Mouse (Mus musculus) layer of hippocampus, adult 11-12 months (tissue): ENCODE results near the gene Ift172.

Experiments used
- DNase-seq: peaks from one replicate; pipeline ENCODE4 v3.0.0; 2022; ENCODE audit warnings: low spot score

Ift172 gene

DNA sequence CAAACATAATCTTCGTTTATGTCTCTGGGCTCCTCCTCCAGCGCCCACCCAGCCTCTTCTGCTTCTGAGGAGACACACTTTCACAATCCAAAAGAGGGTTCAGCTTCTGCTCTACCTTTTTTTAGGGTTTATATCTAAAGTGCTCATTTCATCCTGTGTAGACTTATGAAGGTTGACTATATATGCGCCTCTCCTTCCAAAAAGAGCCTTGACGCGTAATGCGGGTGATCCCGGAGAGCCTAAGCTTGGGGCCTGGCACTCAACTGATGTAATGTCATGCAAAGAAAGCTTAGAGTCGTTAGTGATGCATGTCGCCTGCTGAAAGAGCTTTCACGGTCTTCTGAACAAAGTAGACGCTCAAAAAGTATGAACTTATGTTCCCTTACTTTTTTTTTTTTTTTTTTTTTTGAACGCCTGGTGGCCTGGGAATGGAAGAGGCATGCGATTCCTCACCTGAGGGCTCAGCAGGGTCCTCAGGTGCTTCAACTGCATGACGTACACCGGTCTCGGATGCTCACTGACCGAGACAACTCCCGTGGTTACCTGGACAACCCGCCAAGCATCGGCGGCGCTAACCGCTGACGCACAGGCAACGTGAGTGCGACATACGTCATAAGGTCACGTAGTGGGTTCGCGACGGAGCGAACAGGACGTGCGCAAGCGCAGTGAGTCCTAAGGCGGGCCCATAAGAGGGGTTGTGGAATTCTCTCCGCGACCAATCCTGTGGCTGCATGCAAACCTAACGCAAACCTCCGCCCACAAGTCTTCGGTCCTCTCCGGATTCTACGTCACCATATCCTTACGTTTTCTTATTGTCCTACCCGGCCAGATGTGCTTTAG lies at the start of gene Ift172:
Gene Ift172 (minus strand): TSS at position 596 of the 840 bp plus-strand sequence.
- DNase-seq: peak; percentile 97

DNA sequence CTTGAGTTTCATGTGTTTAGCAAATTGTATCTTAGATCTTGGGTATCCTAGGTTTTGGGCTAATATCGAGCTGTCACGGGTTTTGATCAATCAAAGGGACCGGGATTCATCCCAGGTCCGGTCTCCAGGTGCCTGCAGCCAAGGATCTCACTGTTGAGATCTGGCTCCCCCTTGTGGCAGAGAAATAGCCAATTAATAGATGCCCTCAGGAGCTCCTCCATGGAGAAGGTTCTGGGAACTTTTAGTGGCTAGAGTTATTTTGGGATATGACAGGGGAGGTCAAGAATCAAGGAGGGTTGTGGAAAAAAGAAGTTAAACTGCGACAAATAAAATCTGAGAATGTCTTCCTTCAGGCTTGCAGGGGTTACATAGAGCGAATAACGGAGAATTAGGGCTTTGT lies 37.3 kb upstream of the Ift172 start:
- peak; percentile 73 for DNase-seq

DNA sequence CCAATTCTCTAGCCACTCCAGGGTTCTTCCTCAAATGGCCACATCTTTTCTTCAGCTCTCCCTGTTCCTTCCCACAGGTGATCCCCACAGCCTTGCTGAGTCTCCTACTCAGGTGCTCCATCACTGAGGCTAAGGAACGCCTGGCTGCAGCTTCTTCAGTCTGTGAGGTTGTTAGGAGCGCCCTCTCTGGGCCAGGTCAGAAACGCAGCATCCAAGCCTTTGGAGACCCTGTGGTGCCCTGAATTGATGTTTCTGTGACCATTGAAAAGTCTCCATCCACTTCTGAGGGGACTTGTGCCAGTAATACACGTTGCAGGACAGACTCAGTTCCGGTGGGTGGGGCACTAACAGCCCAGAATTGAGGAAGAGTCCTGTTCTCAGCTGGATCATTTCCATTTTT lies 35.9 kb upstream of the Ift172 start:
- DNase-seq: peak; percentile 6

DNA sequence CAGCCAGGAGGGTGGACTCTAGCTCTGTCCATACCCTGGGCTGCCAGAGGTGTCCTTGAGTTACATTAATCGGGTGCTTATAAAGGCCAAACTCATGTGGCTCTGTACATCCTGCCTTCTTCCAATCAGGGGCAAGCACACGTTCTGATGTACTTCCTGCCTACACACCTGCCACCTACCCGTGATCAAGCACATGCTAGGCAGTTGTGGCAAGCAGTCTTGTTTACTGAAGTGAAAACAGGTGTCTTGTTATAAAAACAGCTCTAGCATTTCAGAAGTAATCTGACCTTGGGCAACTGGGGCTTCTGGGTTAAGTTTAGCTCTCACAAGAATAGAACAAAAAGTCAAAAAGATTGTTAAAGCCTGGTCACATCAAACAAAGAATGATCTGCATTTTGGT lies 33.2 kb upstream of the Ift172 start:
- no peak for DNase-seq

DNA sequence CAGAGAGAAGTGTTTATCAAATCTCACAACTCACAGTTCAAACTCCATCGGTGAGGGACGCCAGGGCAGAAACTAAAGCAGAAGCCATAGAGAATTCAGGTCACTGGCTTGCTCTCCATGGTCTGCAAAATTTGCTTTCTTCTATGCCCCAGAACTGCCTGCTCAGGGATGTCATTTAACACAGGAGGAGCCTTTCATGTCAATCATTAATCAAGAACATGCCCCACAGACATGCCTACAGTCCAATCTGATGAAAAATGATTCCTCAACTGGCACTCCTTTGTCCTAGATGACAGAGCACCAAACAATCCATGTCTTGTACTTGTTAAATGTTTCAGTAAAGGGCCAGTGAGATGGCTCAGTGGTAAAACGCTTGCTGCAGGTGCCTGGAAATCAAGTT lies 31.9 kb upstream of the Ift172 start:
- no peak for DNase-seq

DNA sequence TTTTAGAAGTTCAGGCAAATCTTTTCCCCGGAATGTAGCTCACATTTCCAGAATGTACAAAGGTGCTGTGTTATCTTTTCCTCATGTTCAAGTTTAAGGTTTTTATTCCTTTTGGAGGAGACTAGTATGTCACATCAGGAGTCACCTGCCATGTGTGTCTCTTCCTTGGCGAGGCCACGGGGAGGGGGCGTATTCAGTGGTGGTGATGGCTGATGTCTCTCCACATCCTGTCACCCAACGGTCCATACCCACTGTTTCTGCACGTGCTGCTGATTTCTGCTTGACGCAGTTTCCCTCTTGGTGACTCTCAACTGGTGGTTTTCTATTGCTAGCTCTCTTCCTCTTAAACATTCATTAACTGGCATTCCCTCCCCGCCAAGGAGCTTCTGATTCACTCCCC lies 21.9 kb upstream of the Ift172 start:
- DNase-seq: no peak

DNA sequence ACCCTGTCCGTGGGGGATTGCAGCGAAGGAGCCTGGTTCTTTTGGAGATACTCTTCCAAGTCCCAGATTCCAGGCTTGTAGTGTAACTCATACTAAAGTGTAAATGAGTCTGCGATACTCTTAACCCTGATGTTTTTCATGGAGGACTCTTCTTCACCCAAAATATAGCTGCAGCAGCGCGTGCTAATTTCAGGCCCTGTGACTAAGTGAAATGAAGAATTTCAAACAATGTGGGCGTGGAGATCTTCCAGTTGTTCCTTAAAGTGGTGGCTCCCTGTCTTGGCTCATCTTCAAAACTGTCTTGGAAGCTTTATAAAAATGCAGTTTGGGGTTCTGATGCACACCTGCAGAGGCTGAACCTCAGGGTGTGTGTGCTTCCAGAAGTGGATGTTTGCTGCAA lies 12.2 kb upstream of the Ift172 start:
- no peak for DNase-seq

DNA sequence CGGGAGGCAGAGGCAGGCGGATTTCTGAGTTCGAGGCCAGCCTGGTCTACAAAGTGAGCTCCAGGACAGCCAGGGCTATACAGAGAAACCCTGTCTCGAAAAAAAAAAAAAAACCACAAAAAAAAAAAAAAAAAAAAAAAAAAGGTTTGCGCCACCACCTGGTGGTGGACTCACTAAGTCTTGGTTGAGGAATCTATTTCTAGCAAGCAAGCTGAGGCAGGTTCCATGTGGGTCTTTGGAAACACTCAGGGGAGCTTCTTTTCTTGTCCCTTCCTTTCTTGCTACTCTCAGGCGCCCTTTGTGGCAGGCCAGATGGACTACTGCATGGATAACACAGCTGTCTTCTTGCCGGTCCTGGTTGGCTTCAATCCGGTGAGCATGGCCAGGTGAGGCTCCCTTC lies 10.9 kb upstream of the Ift172 start:
- DNase-seq: no peak

DNA sequence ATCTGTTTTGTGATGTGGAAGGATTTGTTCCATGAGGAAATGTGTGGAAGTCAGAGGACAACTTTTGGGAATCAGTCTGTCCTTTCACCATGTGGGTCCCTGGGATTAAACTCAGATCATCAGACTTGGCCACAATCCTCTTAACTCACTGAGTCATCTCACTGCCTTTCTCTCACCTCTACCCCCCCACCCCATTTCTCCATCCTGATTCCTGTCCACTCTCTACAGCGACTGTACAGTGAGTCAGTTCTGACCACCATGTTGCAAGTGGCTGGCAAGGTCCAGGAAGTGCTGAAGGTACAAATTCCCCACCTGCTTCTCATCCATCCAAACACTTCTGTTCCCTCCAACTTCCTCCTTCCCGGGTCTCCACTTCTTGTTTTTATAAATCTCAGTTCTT lies 7.6 kb upstream of the Ift172 start:
- no peak for DNase-seq

DNA sequence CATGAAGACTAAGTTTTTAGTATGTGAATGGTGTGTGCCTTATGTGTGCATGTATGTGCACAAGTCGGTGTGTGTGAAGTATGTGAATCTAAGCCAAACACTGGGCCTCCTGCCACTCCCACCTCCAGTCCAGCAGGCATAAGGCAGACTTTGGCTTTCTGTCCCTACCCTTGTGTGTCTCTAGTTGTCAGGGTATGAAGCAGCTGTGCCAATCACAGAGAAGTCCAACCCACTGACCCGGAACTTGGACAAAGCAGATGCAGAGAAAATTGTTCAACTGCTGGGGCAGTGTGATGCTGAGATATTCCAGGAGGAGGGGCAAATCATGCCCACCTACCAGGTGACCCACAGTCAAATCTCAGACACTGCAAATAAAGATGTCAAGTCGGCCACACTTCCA lies 7.1 kb upstream of the Ift172 start:
- DNase-seq: no peak

DNA sequence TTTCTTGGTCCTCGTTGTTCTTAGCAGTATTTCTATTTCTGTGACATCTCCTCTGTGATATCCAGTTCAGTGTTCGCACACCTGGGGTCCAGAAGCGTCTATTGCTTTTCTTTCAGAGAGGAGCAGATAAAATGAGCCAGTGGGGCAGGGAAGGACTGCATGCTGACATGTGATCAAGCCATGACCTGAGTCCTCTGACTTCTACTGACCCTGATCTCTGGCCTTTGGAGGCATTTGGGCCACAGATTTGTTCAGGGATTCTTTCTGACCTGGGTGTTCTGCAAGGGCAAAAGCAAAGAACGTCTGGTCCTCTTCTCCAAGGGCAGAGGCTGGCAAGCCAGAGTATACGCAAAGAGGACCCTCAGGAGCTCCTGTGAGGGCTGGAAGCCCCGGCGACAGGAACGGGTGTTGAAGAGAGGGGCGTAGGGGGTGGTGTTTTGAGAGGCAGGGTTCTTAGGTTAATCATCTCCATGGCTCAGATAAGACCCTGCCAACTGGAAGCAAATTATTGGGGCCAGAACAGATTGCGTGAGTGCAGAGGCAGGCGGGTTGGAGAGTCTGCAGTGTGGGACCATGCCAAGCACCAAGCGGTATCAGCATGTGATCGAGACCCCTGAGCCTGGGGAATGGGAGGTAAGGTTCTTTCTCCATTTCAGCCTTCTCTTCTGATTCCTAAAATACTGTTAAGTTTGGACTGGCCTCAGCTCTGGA lies 6.3 kb upstream of the Ift172 start, which contains the start of gene Gckr:
Gene Gckr (plus strand): TSS at position 397 of the 711 bp plus-strand sequence.
- DNase-seq: no peak

DNA sequence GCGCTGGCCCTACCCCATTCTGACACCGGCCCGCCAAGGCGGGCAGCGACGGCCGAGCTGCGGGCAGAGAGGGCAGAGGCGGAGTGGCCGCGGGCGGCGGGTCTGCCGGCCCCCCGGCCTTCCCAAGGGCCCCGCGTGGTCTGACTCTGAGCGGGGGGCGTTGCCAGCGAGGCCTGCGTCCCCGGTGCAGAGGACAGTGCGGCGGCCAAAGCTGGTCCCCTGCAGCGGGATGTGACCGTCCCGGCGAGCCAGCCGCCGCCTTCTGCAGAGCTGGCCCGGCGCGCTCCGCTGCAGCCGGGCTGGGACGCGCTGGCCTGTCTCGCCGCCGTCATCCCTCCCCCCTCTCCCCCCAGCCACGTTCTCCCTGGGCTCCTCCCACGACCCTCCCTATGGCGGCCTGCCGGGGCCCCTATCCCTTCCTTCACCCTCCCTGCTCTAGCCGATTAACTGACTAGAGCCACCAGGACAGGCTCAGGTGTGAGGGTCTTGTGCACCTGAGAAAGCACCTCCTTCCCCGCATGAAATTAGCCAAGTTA lies 4.8 kb upstream of the Ift172 start, which contains the start of gene Fndc4:
Gene Fndc4 (minus strand): TSS at position 475 of the 536 bp plus-strand sequence.
- peak; percentile 43 for DNase-seq

DNA sequence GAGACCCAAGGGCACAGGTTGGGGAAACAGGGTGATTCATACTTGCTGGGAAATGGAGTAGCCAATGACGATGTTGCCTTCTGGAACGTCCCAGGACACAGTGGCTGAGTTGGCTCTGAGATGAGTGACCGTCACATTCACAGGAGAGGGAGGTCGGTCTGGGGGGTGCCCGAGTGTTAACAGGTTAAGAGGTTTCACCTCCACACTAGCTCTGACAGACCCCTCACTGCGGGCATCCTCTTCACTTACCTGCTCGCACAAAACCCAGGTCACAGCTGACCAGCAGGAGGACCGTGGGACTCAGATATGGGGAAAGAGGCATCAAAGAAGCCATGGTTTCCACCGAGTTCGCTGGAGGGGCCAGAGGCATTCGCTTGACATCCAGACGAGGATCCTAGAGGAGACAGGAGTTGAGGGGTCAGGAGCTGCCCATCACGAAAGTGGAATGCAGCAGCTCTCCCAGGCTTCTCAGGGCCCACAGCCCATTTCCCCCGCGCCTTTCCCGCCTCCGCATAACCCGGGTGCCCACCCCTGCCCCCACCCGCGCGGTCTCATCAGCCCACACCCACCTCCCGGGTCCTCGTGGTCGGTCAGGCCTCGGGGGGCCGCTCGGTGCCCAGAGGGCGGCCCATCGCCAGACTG lies 4.2 kb upstream of the Ift172 start:
- no peak for DNase-seq

DNA sequence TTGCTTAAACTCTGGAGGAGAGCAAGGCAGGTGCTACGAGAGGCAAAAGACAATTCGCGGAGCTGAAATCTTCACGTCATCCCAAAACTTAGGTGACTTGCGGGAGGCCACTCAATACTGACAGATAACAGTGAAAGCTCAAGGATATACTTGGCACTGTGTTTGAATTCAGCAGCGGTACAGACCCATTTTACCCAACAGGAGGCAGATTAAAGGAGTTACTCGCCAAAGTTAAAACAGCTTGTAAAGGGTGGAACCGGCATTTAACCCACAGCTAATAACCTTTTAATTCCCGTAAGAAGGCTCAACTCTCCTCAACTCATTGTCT lies 409 bp upstream of the Ift172 start:
- no peak for DNase-seq

DNA sequence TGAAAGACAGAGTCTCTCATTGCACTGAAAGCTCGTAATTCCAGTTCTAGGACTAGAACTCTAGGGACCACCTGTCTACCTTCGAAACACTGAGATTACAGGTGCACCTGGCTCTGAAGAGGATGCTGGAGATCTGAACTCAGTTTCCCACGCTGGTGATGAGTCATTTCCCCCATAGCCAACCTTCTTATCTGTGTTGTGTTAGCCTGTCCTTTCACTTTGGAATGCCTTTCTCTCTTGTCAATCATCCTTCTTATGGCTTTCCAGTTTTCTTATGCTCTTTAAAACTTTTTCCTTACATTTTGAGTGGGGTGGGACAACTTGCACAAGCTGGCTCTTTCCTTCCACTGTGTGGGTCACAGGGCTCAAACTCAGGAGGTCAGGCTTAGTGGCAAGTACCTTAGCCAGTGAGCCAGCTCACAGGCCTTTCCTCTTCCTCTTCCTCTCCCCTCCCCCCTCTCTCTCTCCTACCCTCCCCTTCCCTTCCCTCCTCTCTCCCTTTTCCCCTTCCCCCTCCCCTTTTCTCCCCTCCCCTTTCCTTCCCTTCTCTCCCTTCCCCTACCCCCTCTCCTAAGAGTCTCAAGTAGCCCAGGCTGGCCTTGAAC lies 1.2 kb downstream of the Ift172 start:
- no peak for DNase-seq

DNA sequence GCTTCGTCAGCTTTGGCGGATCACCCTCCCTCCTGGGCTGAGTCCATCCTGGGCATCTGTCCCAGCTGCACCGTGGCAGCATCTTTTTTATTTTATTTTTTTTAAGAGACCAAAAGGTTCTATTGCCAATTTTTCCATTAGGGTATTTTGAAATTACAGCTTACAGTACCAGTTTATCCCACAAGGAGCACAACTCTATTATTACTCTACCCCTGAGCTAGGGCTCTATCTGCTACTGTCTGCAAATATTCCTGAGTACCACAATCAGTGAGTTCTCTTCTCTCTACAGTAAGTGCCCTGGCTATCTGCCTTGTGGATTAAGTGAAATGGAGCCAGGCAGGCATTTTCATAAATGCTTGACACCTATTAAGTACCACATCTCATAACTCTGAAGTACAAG lies 2.3 kb downstream of the Ift172 start:
- DNase-seq: no peak

DNA sequence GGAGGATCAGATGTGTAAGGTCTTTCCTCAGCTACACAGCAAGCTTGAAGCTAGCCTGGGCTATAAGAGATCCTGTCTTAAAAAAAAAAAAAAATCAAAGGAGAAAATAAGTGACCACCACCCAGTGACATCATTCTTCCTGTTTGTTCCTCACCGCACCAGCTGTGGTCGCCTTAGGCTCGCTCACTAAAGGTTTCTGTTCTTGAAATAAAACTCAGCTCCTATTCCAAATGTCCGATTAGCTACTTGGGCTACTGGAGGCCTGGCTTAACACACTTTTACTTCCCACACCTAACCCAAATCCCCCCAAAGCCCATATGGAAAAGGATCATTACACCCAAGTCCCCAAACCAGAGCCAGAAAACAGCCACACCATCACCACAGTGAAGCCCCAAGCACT lies 2.7 kb downstream of the Ift172 start:
- no peak for DNase-seq

DNA sequence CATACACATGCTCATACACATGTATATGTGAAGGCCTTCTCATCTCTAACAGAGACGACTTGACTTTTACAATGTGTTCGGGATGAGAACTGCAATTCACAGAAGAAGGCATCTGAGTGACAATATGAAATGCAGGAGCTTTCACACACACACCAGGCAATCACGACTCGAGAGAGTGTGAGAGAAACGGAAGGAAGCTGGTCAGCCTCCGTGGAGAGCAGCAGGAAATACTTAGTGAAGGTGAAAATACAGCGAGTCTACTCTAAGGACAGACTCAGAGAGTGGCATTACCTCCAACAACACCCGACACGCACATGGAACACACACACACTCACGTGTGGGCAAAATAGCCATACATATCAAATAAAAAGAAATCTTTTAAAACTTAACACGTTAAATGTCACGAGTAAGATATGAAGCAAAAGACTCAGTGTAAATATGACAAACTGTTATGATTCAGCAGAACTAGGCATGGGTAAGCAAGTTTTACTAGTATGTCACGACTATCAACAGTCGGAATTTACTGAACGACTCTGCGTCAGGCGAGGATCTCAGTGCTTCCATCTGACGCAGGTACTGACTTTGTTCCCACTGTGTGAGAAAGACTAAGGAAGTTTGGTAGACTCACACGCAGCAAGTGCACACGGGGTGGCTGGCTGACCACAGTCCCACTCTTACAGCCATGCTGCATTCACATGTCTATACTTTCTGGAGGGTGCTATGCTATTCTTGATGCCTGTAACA lies 11.5 kb downstream of the Ift172 start:
- no peak for DNase-seq

DNA sequence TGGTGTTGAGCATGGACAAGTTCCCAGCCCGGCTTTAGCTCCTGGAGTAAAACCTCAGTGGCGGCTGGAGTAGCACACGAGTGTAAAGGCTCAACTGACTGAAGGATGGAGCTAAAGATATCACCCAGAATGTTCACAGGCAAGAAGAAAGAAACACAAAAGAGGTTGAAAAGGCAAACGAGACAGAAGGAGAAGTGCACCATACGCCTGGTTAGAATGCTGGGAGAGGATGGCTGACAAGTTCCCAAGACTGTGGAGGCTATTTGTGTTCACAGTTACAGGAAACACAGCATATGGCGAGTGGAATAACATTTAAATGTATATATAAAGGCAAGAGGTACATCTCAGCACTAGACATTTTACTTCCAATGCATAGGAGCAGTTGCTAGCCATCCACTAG lies 17.9 kb downstream of the Ift172 start:
- no peak for DNase-seq

DNA sequence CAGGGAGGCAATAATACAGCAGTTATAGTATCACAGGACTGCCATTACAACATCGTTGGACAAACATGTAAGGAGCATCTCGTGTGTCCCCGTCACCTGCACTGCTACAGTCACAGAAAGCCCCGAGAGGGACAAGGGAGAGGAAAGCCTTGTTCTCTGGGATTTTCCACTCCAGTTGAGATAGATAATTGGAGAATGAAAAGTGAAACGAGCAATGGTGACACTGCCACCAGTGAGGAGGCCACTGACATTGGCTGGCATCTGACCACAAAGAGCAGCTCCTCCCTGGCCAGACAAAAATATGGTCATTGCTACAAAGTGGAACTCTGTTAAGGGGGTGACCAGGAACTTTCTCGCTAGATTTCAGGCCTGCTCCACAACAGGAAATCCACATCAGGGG lies 23.2 kb downstream of the Ift172 start:
- no peak for DNase-seq

DNA sequence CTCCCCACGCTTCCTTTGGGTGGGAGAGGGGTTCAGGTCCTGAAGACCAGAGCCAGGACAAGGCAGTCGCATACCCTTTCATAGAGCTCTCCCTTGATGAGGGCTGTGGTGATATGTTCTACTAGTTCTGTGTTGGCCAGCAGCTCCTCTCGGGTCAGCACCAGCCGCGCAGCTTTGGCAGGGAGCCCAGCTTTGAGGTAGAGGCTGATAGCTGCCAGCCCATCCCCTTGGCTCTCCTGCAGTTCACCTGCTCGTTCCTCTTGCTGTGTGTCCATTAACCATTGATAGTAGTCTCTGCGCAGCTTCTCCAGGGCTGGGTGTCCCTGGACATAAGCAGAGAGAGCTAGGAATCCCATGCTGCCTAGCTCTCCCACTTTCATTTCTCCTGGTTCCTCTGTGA lies 24.8 kb downstream of the Ift172 start:
- no peak for DNase-seq

DNA sequence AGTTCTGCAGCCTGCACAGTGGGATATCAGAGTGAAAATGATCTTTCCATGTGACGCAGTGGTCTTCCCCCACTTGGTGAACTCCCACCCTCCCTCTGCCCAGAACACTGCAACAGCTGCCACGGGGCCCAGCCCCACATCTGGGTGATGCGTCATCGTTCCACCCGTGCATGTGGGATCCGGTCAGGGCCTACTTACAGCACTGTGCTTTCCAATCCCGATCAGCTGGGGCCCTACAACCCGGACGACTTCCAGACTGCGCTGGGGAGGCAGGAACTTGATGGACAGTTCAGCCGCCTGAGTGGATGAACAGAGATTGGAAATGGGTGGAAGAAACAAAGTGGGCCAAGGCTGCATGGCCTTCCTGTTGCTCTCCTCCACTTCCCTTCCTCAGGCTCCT lies 33.3 kb downstream of the Ift172 start:
- DNase-seq: no peak
